Mouse (Mus musculus) limb, embryonic 11.5 days (tissue): ENCODE results near the gene Samd4. TPM values are rescaled to one million over a fixed set of nuclear protein-coding genes. Genes with fewer than 3 reads are reported as not detected.
A peak's percentile ranks its signal among the peaks of the same experiment; 100 is the strongest.

Experiments used
- ATAC-seq: fragments of 200-750 bp; cut with Nextera tagmentation; 2 replicates; pipeline ENCODE4 v1.8.0; 2017; ENCODE audit warnings: low read depth; ENCODE audit not compliant: insufficient number of reproducible peaks, low FRiP score, low TSS enrichment
- DNase-seq: peaks from one replicate; pipeline ENCODE4 v3.0.0-alpha.2; 2015; ENCODE audit warnings: low spot score
- H3K27ac ChIP-seq: fragments of 300-500 bp; sonication (generic); replicated peaks from 2 replicates; pipeline ENCODE4 v1.5.1; 2014; ENCODE audit warnings: low read depth, mild to moderate bottlenecking, low read length
- H3K27me3 ChIP-seq: fragments of 300-500 bp; sonication (generic); 2 replicates; pipeline ENCODE4 v1.6.1; 2014; ENCODE audit warnings: mild to moderate bottlenecking, low read length, mixed read lengths; ENCODE audit not compliant: control insufficient read depth, insufficient read depth
- H3K36me3 ChIP-seq: fragments of 300-500 bp; sonication (generic); 2 replicates; pipeline ENCODE4 v1.6.1; 2014; ENCODE audit warnings: mild to moderate bottlenecking, low read length, moderate library complexity, mixed read lengths; ENCODE audit not compliant: control insufficient read depth, insufficient read depth
- H3K4me1 ChIP-seq: fragments of 300-500 bp; sonication (generic); 2 replicates; pipeline ENCODE4 v1.6.1; 2014; ENCODE audit warnings: low read length, mixed read lengths; ENCODE audit not compliant: control insufficient read depth, insufficient read depth
- H3K4me2 ChIP-seq: fragments of 300-500 bp; sonication (generic); 2 replicates; pipeline ENCODE4 v1.6.1; 2014; ENCODE audit warnings: low read depth, mild to moderate bottlenecking, moderate library complexity; ENCODE audit not compliant: severe bottlenecking
- H3K4me3 ChIP-seq: fragments of 300-500 bp; sonication (generic); 2 replicates; pipeline ENCODE4 v1.5.1; 2014; ENCODE audit warnings: low read depth, low read length
- H3K9ac ChIP-seq: fragments of 300-500 bp; sonication (generic); 2 replicates; pipeline ENCODE4 v1.6.1; 2014; ENCODE audit warnings: mild to moderate bottlenecking, low read length
- H3K9me3 ChIP-seq: fragments of 300-500 bp; sonication (generic); 2 replicates; pipeline ENCODE4 v1.6.1; 2016; ENCODE audit warnings: low read length; ENCODE audit not compliant: control insufficient read depth
- WGBS: fragments of 180-500 bp; shearing (Covaris S2); extraction: QIAGEN DNeasy Blood & Tissue Kit; methylation state at CpG from one replicate; pipeline ENCODE4 v1.1.7; 2014; 5-methylcytosine and 5-hydroxymethylcytosine counted together
- polyA plus RNA-seq: library from polyadenylated mRNA; unstranded; fragments of >200 nt; fragmentation: Nextera tagmentation; extraction: Ambion mirVana; gene quantifications from 2 replicates; pipeline ENCODE4 v1.2.1, GENCODE M21; 2014

Gene Samd4
- polyA plus RNA-seq, 1 experiment from 2014 or later: 3.0 TPM

GRCm38 (mm10) chr14:47083838-47084237, 201.2 kb downstream of the Samd4 start:
- no peak overlapping the region for H3K27ac ChIP-seq
- no peak for DNase-seq
- H3K27me3 ChIP-seq: no peaks in the 10 kb centered on the region
- no peak overlapping the region for H3K4me3 ChIP-seq
- 0 out of 2 replicates have a peak, but pooled peaks cover 2% of the 10 kb centered on the region for H3K4me1 ChIP-seq
- no peak for ATAC-seq
- no peak overlapping the region for H3K9ac ChIP-seq
- 78% methylated on average over 6 of the region's 6 CpGs for WGBS
- no peaks in the 10 kb centered on the region for H3K36me3 ChIP-seq
- H3K4me2 ChIP-seq: no peak overlapping the region
- no peaks in the 10 kb centered on the region for H3K9me3 ChIP-seq

DNA sequence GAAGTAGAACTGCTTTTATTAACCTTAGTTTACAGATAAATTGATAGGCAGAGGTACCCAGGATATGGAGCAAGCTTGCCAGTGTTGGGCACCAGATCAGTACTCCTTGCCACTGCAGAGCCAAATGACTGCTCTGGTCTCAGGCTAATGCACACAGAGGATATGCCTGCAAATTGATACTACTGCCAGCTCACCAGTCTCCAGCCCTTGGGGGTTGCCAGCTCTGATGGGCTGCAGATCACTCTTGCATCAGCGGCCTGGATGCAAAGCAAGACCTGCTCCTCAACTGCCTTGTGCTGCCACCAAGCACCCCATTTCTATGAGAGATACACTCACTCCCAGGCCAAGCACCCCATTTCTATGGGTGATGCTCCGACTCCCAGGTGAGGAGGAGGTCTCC, 202.0 kb downstream of the Samd4 start:
- 91% methylated on average over 2 of the region's 2 CpGs for whole genome bisulfite sequencing
- Histone ChIP-seq H3K4me3 (no peak overlapping the region), H3K4me1 (0 out of 2 replicates have a peak, but pooled peaks cover 2% of the 10 kb centered on the region), H3K27me3 (no peaks in the 10 kb centered on the region), H3K9ac (no peak overlapping the region), H3K27ac (no peak overlapping the region), H3K36me3 (no peaks in the 10 kb centered on the region), H3K9me3 (no peaks in the 10 kb centered on the region), H3K4me2 (no peak overlapping the region)
- ATAC-seq: no peak
- no peak for DNase-seq

DNA sequence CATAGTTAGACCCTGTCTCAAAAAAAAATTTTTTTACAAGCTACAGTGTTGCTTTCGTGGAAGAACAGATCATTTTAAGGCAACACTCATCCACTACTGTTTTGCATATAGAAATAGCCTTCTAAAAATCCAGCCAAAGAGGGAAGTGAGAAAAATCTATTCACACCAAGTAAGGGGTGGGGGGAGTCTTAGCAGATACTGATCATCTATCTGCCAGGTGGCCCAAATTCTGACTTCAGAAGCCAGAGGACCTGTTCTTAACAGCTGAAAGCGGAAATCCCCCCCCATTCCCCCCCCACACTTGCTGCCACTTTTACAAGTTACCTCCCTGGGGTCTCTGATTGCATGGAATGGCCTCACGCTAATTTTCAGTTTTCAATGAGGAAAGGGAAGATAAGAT, 203.5 kb downstream of the Samd4 start:
- H3K27me3 ChIP-seq: no peaks in the 10 kb centered on the region
- WGBS: 62% methylated on average over 3 of the region's 3 CpGs
- DNase-seq: no peak
- no peak overlapping the region for H3K4me3 ChIP-seq
- H3K27ac ChIP-seq: no peak overlapping the region
- ATAC-seq: no peak
- 0 out of 2 replicates have a peak, but pooled peaks cover 2% of the 10 kb centered on the region for H3K4me1 ChIP-seq
- H3K36me3 ChIP-seq: no peaks in the 10 kb centered on the region
- H3K4me2 ChIP-seq: no peak overlapping the region
- H3K9ac ChIP-seq: no peak overlapping the region
- no peaks in the 10 kb centered on the region for H3K9me3 ChIP-seq

DNA sequence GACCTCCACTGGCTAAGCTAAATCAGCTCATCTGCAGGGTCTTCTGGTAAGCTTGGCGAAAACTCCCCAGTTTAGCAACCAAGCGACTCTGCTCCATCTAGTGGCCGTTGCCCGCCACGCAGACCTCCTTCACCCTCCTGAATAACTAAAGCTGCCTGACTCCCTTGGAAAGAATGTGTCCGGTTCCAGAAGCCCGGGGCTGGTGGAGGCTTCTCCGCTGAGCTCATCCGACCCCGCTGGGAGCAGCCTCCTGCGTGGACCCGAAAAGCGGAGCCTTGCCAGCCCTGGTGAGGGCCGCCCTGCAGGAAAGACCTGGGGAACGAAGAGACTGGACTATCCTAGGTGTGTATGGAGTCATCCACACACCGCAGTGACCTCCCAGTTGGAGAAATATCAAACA, 204.1 kb downstream of the Samd4 start:
- Histone ChIP-seq H3K4me3 (peak overlapping the region; percentile 23), H3K36me3 (no peaks in the 10 kb centered on the region), H3K9me3 (no peaks in the 10 kb centered on the region), H3K9ac (peak overlapping the region; percentile 41; the same call in 1 of the 2 replicates), H3K4me1 (0 out of 2 replicates have a peak, but pooled peaks cover 2% of the 10 kb centered on the region), H3K4me2 (peak overlapping the region; percentile 58), H3K27ac (no peak overlapping the region), H3K27me3 (no peaks in the 10 kb centered on the region)
- ATAC-seq: peak; percentile 83; the same call in 1 of the 2 replicates
- WGBS: 4% methylated on average over 16 of the region's 16 CpGs
- peak; percentile 93 for DNase-seq

- H3K4me1 ChIP-seq: 0 out of 2 replicates have a peak, but pooled peaks cover 2% of the 10 kb centered on the region
- no peak overlapping the region for H3K4me3 ChIP-seq
- H3K9me3 ChIP-seq: no peaks in the 10 kb centered on the region
- H3K4me2 ChIP-seq: peak overlapping the region; percentile 58
- no peaks in the 10 kb centered on the region for H3K36me3 ChIP-seq
- H3K9ac ChIP-seq: no peak overlapping the region
- H3K27ac ChIP-seq: no peak overlapping the region
- peak; percentile 88 for DNase-seq
- no peaks in the 10 kb centered on the region for H3K27me3 ChIP-seq
- WGBS: 30% methylated on average over 5 of the region's 5 CpGs
- no peak for ATAC-seq
Measured at GRCm38 (mm10) chr14:47087182-47087581, 204.5 kb downstream of the Samd4 start.

DNA sequence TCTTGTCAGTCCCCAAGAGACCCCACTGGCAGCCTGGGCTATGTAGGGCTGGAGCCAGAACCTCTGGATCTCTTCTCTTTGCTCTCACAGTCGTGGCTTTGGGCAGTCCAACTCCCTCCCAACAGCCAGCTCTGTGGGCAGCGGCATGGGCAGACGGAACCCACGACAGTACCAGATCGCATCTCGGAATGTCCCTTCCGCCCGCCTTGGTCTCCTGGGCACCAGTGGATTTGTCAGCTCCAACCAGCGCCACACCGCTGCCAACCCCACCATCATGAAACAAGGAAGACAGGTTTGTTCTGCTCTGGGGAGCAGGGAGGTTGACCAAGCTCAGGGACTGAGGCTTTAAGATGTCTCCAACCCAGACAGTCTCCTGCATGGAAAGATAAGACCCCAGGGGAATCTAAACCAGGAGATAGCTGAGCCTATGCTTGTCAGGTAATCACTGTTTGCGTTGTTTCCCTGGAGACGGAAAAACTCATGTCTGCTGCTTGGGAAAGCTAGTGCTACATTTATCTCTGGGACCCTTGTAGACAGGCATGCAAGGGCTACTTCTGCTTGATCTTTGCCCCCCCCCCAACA, 205.1 kb downstream of the Samd4 start:
- 0 out of 2 replicates have a peak, but pooled peaks cover 2% of the 10 kb centered on the region for H3K4me1 ChIP-seq
- no peaks in the 10 kb centered on the region for H3K36me3 ChIP-seq

GRCm38 (mm10) chr14:47088339-47088738, 205.7 kb downstream of the Samd4 start:
- H3K27me3 ChIP-seq: no peaks in the 10 kb centered on the region
- no peak for DNase-seq
- 0 out of 2 replicates have a peak, but pooled peaks cover 2% of the 10 kb centered on the region for H3K4me1 ChIP-seq
- no peak overlapping the region for H3K27ac ChIP-seq
- no peak overlapping the region for H3K4me2 ChIP-seq
- 68% methylated on average over 1 of the region's 1 CpGs for WGBS
- no peak for ATAC-seq
- no peak overlapping the region for H3K4me3 ChIP-seq
- H3K9ac ChIP-seq: no peak overlapping the region
- no peaks in the 10 kb centered on the region for H3K9me3 ChIP-seq
- no peaks in the 10 kb centered on the region for H3K36me3 ChIP-seq

More for the DNA sequence above, 205.1 kb downstream of the Samd4 start:
- 88% methylated on average over 12 of the region's 12 CpGs for WGBS
- H3K27ac ChIP-seq: no peak overlapping the region
- no peak overlapping the region for H3K4me3 ChIP-seq
- no peaks in the 10 kb centered on the region for H3K9me3 ChIP-seq
- H3K9ac ChIP-seq: no peak overlapping the region
- ATAC-seq (no peak), DNase-seq (no peak)
- H3K4me2 ChIP-seq: no peak overlapping the region
- H3K27me3 ChIP-seq: no peaks in the 10 kb centered on the region

GRCm38 (mm10) chr14:47089153-47089552, 206.5 kb downstream of the Samd4 start:
- ATAC-seq (no peak), DNase-seq (no peak)
- Histone ChIP-seq H3K4me2 (no peak overlapping the region), H3K27me3 (no peaks in the 10 kb centered on the region), H3K4me1 (0 out of 2 replicates have a peak, but pooled peaks cover 2% of the 10 kb centered on the region), H3K9ac (no peak overlapping the region), H3K27ac (no peak overlapping the region), H3K36me3 (no peaks in the 10 kb centered on the region), H3K9me3 (no peaks in the 10 kb centered on the region), H3K4me3 (no peak overlapping the region)
- WGBS: 82% methylated on average over 6 of the region's 6 CpGs

GRCm38 (mm10) chr14:47091908-47092307, 209.3 kb downstream of the Samd4 start:
- H3K9ac ChIP-seq: no peak overlapping the region
- DNase-seq (no peak), ATAC-seq (no peak)
- H3K4me3 ChIP-seq: no peak overlapping the region
- H3K9me3 ChIP-seq: no peaks in the 10 kb centered on the region
- H3K4me1 ChIP-seq: 0 out of 2 replicates have a peak, but pooled peaks cover 1% of the 10 kb centered on the region
- H3K4me2 ChIP-seq: no peak overlapping the region
- 78% methylated on average over 6 of the region's 6 CpGs for WGBS
- H3K27me3 ChIP-seq: no peaks in the 10 kb centered on the region
- no peaks in the 10 kb centered on the region for H3K36me3 ChIP-seq
- no peak overlapping the region for H3K27ac ChIP-seq
